Mouse (Mus musculus) forebrain, embryonic 15.5 days (tissue): ENCODE data around the gene Agbl1. TPM values are rescaled to one million over a fixed set of nuclear protein-coding genes. Genes with fewer than 3 reads are reported as not detected.
"Not testable (repeated sequence)": the region's sequence is repeated elsewhere in the genome, so short reads cannot be mapped to it uniquely, and the experiment has no call there.

ENCODE experiments used
- ATAC-seq: fragments of 200-750 bp; cut with Nextera tagmentation; replicated peaks from 2 replicates; pipeline ENCODE4 v1.8.0; 2017; ENCODE audit warnings: mild to moderate bottlenecking, moderate TSS enrichment, moderate library complexity
- H3K27ac ChIP-seq: fragments of 300-500 bp; sonication (generic); replicated peaks from 2 replicates; pipeline ENCODE4 v1.5.1; 2015; ENCODE audit warnings: mild to moderate bottlenecking, inconsistent platforms
- H3K27me3 ChIP-seq: fragments of 300-500 bp; sonication (generic); 2 replicates; pipeline ENCODE4 v1.6.1; 2015; ENCODE audit warnings: inconsistent platforms
- H3K36me3 ChIP-seq: fragments of 300-500 bp; sonication (generic); 2 replicates; pipeline ENCODE4 v1.6.1; 2015; ENCODE audit warnings: mild to moderate bottlenecking, inconsistent platforms
- H3K4me1 ChIP-seq: fragments of 300-500 bp; sonication (generic); 2 replicates; pipeline ENCODE4 v1.6.1; 2015; ENCODE audit warnings: inconsistent platforms
- H3K4me2 ChIP-seq: fragments of 300-500 bp; sonication (generic); replicated peaks from 2 replicates; pipeline ENCODE4 v1.6.1; 2015; ENCODE audit warnings: mild to moderate bottlenecking, inconsistent platforms
- H3K4me3 ChIP-seq: fragments of 300-500 bp; sonication (generic); 2 replicates; pipeline ENCODE4 v1.5.1; 2015; ENCODE audit warnings: mild to moderate bottlenecking, inconsistent platforms
- H3K9ac ChIP-seq: fragments of 300-500 bp; sonication (generic); replicated peaks from 2 replicates; pipeline ENCODE4 v1.6.1; 2015; ENCODE audit warnings: mild to moderate bottlenecking, inconsistent platforms
- H3K9me3 ChIP-seq: fragments of 300-500 bp; sonication (generic); 2 replicates; pipeline ENCODE4 v1.6.1; 2016; ENCODE audit warnings: inconsistent platforms
- WGBS: fragments of 180-500 bp; shearing (Covaris S2); methylation state at CpG from one replicate; pipeline ENCODE4 v1.1.7; 2015; ENCODE audit warnings: mixed read lengths; 5-methylcytosine and 5-hydroxymethylcytosine counted together
- polyA plus RNA-seq: library from polyadenylated mRNA; unstranded; fragments of >200 nt; fragmentation: Nextera tagmentation; extraction: Ambion mirVana; gene quantifications from 2 replicates; pipeline ENCODE4 v1.2.1, GENCODE M21; 2015

Gene Agbl1
- polyA plus RNA-seq = 0.20 and 0.24 TPM in 2 replicates

DNA sequence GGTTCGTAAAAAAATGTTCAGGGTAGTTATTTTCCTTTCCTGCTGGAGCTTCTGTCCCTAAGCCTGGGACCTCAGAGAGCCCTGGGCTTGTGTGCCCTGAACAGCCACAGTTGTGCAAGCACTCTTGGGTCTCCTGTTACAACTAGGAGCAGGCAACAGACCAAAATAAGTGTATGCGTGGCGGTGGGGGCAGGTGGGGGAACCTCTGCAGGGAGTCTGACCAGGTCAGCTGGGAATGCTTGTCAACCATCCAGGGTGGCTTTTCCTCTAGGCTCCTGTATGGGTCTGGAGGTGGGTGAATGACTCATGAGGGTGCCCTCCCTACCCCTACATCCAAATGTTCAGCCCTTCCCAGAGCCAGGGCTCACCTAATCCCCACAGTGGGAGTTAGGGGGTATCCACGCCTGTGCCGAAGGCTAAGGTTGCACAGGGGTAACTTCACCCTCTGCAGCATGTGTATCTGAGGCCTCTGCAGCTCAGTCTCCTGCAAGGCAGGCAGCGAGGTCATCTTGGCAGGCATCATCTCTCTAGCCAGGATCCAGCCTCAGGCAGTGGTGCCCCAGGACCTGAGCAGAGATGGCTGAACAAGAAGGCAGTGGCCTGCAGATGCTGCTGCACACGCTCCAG, at the start of gene Agbl1:
TSS of gene Agbl1 (plus strand) at position 577 of the 627 bp plus-strand sequence.
- 64% methylated on average over 7 of the region's 7 CpGs for WGBS
- ATAC-seq = no peak
- no peaks in the 10 kb centered on the region for H3K27me3 ChIP-seq
- no peaks in the 10 kb centered on the region for H3K4me1 ChIP-seq
- no peak within 1 kb of the TSS for H3K9ac ChIP-seq
- no peak within 1 kb of the TSS for H3K4me2 ChIP-seq
- H3K36me3 ChIP-seq = no peaks in the 10 kb centered on the region
- H3K9me3 ChIP-seq = no peaks in the 10 kb centered on the region
- no peak within 1 kb of the TSS for H3K4me3 ChIP-seq
- H3K27ac ChIP-seq = no peak within 1 kb of the TSS

DNA sequence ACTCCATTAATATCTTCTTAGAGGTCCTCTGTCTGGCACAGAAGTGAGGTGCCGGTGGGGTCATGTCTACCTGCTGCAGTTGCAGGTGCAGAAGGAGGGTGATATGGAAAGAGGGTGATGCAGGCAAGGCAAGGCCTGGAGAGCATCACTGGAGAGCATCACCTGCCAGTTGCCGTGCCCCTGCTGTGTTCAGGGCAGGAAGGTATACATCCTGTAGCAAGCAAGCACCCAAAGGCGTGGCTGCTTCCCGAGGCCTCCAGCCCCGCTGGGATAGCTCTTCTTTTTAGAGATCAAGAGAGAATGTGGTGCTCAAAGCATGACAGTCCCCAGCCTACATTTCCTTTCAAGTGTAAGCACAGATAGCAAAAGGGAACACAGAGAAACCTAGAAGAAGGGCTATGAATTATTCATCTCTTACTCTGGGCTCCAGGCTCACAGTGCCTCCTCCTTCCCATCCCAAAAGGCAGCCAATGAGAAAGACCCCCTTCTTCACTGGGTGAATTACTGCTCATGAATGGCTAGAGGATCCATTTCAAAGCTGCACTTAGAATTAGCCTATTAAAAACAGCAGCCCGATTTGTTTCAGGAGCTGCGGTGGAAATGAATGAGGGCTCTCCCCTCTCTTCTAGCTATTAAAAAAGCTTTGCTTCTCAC, 44.6 kb upstream of the Agbl1 start:
- H3K27ac ChIP-seq = peak overlapping the region; percentile 79
- H3K4me1 ChIP-seq = peaks cover 24% of the 10 kb centered on the region
- no peaks in the 10 kb centered on the region for H3K9me3 ChIP-seq
- H3K27me3 ChIP-seq = no peaks in the 10 kb centered on the region
- peak; percentile 97 for ATAC-seq
- no peaks in the 10 kb centered on the region for H3K36me3 ChIP-seq
- peak overlapping the region; percentile 20 for H3K4me3 ChIP-seq
- H3K4me2 ChIP-seq = peak overlapping the region; percentile 35
- H3K9ac ChIP-seq = no peak overlapping the region
- WGBS = 16% methylated on average over 7 of the region's 7 CpGs

DNA sequence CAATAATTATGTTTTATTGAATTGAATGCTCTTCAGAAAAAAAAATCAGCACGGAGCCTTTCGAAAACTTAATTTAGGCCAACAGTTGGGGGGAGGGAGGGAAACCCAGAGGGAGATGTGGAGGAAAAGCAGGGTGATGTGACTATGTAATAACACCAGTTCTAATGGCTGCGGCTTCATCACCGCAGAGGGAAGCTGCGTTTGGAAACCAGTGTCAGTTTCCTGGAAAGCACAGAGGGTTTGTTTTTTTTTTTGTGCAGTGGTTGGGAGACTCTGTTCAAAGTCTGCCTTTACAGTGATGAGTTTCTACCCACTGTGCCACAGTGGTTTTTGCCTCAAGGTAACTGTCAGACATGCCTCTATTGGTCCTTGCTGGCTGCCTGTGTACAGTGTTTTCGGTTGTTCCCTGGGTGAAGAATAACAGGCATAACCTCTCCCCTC, 44.0 kb upstream of the Agbl1 start:
- Histone ChIP-seq H3K9ac (no peak overlapping the region), H3K27me3 (no peaks in the 10 kb centered on the region)

DNA sequence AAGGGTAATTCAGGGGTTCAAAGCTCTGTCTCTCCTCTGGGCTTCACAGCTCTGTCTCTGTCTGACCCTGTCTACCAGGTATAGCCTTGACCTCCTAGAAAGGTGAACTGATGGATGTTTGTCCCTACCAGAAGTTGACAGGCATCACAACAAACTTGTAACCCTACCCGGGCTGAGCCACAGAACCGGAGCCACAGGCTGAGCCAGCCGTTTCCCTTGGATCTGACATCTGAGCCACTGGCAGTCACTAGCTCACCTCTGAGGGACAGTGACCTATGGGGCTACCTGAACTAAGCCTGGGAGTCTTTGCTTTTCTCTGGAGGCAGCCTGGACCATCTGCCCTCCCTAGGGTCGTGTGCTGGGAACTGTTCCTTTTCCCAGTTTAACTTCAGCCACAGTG, 11.1 kb upstream of the Agbl1 start:
- H3K4me2 ChIP-seq = no peak overlapping the region
- H3K27ac ChIP-seq = no peak overlapping the region
- ATAC-seq = no peak
- no peaks in the 10 kb centered on the region for H3K27me3 ChIP-seq
- 0 out of 2 replicates have a peak, but pooled peaks cover 6% of the 10 kb centered on the region for H3K4me1 ChIP-seq
- no peak overlapping the region for H3K4me3 ChIP-seq
- no peak overlapping the region for H3K9ac ChIP-seq
- no peaks in the 10 kb centered on the region for H3K9me3 ChIP-seq
- WGBS = 77% methylated on average over 4 of the region's 4 CpGs
- H3K36me3 ChIP-seq = no peaks in the 10 kb centered on the region

More for the DNA sequence above, 44.0 kb upstream of the Agbl1 start:
- Histone ChIP-seq H3K4me3 (peak overlapping the region; percentile 20), H3K27ac (peak overlapping the region; percentile 79), H3K9me3 (no peaks in the 10 kb centered on the region), H3K4me1 (peaks cover 27% of the 10 kb centered on the region), H3K4me2 (peak overlapping the region; percentile 35), H3K36me3 (no peaks in the 10 kb centered on the region)
- ATAC-seq = peak; percentile 71
- 2% methylated on average over 6 of the region's 6 CpGs for WGBS

DNA sequence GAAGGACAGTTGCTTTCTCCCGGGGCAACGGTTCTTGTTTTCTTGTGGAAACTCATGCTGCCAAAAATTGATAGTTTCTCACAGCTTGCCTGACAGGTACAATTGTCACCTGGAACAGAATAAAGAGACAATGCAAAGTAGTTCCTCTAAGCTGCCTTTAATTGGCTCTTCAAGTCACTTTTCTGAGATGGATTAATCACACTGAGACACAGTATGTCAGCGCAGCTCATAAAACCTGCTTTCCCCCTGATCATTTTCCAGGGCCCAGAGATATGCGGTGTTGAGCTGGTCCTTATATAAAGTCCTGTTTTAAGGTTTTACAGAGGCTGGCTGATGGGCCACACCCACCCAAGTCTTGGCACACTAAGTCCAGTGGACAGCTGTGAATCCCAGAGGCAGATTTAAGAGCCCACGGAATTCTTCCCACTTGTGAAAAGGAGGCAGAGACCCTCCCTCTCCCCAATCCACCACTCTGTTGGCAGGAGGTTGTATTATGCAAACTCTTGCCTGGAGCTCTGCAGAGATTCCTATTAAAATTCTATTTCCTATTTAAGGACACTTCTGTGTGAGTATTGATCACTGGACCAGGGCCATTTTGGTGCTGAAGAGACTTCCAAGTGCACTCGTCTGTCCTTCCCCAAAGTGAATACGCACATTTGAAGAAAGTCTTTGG, 9.8 kb upstream of the Agbl1 start:
- H3K4me3 ChIP-seq = no peak overlapping the region
- no peaks in the 10 kb centered on the region for H3K36me3 ChIP-seq
- no peak overlapping the region for H3K4me2 ChIP-seq
- H3K4me1 ChIP-seq = 0 out of 2 replicates have a peak, but pooled peaks cover 6% of the 10 kb centered on the region
- no peak overlapping the region for H3K9ac ChIP-seq
- 39% methylated on average over 7 of the region's 7 CpGs for WGBS
- H3K9me3 ChIP-seq = no peaks in the 10 kb centered on the region
- no peaks in the 10 kb centered on the region for H3K27me3 ChIP-seq
- 0 out of 2 replicates have a peak, but pooled peaks have one; percentile 43 for ATAC-seq
- H3K27ac ChIP-seq = peak overlapping the region; percentile 47

DNA sequence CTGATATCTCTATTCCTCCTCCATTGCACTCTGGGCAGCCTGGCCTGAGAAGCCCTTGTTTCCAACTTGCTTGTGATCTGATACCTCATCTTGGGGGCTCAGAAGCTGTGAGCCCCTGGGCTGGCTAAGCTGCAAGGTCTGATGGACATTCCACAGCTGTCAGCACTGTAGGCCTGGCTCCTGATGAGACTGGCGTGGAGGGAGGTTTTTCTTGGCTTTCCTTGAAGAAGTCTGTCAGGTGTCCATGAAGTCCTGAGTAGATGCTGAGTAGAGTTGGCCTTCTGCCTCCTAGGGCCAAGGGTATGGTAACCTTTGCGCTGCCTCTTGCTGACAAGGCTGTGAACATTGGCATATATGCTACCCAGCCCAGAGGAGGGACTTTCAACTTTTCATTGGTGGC, 7.0 kb upstream of the Agbl1 start:
- Histone ChIP-seq H3K4me1 (0 out of 2 replicates have a peak, but pooled peaks cover 6% of the 10 kb centered on the region), H3K9me3 (no peaks in the 10 kb centered on the region), H3K36me3 (no peaks in the 10 kb centered on the region), H3K4me2 (no peak overlapping the region), H3K9ac (no peak overlapping the region), H3K27me3 (no peaks in the 10 kb centered on the region), H3K4me3 (no peak overlapping the region), H3K27ac (no peak overlapping the region)
- WGBS = 95% methylated on average over 2 of the region's 2 CpGs
- no peak for ATAC-seq

DNA sequence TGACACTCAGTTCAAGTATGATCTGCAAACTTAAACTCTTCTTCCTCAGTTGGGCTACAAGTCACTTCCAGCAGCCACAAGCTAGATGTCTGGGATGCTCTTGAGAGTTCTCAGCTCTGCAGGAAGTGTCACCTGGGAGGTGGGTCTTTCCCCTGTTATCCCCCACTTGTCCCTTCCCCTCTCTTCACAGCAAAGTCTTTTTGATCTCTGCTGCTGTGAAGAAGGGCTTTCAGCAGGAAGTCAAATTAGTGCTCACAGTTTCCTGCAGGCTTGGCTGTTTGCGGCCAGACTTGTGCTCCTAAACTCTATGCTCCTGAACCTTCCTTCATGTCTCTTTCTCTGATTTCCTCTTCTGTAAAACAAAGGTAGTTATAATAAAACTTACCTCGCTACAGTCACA, 806 bp upstream of the Agbl1 start:
- no peak overlapping the region for H3K9ac ChIP-seq
- no peak for ATAC-seq
- H3K9me3 ChIP-seq = no peaks in the 10 kb centered on the region
- no peak overlapping the region for H3K4me3 ChIP-seq
- H3K4me1 ChIP-seq = no peaks in the 10 kb centered on the region
- H3K27me3 ChIP-seq = no peaks in the 10 kb centered on the region
- no peak overlapping the region for H3K4me2 ChIP-seq
- H3K36me3 ChIP-seq = no peaks in the 10 kb centered on the region
- H3K27ac ChIP-seq = no peak overlapping the region
- WGBS = 68% methylated on average over 2 of the region's 2 CpGs

DNA sequence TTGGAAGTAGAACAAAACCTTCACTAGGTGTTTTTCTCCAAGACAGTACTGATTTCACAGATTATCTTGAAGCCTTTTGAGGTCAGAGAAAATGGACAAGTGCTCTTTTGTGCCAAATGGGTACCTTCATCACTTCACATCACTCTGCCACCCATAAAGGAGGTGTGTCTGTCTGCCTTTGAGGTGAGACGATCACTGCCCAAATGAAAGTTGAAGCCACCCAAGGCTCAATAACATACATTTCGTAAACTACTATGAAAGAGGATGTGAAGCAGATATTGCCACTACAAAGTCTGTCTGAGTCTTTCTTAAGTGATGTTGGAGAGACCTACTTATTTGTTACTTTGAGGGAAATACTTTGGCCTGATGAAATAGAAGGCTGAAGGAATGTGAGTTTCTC, 4.6 kb downstream of the Agbl1 start:
- H3K27me3 ChIP-seq = no peaks in the 10 kb centered on the region
- 92% methylated on average over 2 of the region's 2 CpGs for WGBS
- no peaks in the 10 kb centered on the region for H3K4me1 ChIP-seq
- no peak overlapping the region for H3K9ac ChIP-seq
- no peak overlapping the region for H3K4me3 ChIP-seq
- H3K36me3 ChIP-seq = no peaks in the 10 kb centered on the region
- H3K4me2 ChIP-seq = no peak overlapping the region
- no peak for ATAC-seq
- no peak overlapping the region for H3K27ac ChIP-seq
- H3K9me3 ChIP-seq = no peaks in the 10 kb centered on the region

DNA sequence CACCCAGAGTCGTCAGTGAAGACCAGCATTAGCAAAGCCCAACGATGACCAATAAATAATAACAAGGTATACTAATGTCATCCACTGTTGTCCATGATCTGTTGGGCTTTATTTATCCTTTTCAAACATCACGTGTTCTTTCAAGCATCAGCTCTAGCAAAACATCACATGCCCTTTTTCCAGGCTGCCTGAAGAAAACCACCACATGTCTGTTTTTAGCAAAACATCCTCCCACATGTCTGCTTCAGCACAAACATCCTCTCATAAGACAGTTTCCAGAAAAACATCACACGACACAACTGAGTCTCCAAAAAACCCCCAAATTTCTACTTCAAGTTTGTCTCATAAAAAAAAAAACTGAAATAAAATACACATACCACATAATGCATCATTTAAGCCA, 7.8 kb downstream of the Agbl1 start:
- no peak overlapping the region for H3K4me2 ChIP-seq
- H3K27me3 ChIP-seq = no peaks in the 10 kb centered on the region
- H3K36me3 ChIP-seq = no peaks in the 10 kb centered on the region
- no peak overlapping the region for H3K27ac ChIP-seq
- no peaks in the 10 kb centered on the region for H3K9me3 ChIP-seq
- no peak overlapping the region for H3K4me3 ChIP-seq
- no peaks in the 10 kb centered on the region for H3K4me1 ChIP-seq
- 88% methylated on average over 4 of the region's 4 CpGs for WGBS
- no peak for ATAC-seq
- no peak overlapping the region for H3K9ac ChIP-seq

DNA sequence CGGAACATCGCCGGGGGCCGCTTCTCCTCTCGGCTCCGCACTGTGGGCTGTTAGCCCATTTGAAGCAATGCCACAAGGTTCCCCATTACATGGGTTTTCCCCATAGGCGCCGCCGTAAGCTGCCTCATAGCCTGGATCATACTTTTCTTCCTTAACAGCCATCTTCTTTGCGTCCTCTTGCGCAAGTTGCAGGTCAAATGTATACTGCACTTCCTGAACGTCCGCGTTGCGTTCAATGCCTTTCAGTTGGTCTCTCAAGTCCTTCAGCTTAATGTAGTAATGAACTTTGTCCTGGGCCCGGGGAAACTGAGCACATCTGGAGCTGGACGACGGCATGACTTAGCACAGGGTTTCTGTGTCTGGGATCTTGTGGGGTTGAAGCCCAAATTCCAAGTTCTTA, 15.2 kb downstream of the Agbl1 start:
- H3K27me3 ChIP-seq, H3K4me3 ChIP-seq, H3K9ac ChIP-seq, H3K4me1 ChIP-seq, H3K9me3 ChIP-seq, H3K27ac ChIP-seq, H3K4me2 ChIP-seq, ATAC-seq, H3K36me3 ChIP-seq: not testable (repeated sequence)
- 98% methylated on average over 18 of the region's 18 CpGs for WGBS

DNA sequence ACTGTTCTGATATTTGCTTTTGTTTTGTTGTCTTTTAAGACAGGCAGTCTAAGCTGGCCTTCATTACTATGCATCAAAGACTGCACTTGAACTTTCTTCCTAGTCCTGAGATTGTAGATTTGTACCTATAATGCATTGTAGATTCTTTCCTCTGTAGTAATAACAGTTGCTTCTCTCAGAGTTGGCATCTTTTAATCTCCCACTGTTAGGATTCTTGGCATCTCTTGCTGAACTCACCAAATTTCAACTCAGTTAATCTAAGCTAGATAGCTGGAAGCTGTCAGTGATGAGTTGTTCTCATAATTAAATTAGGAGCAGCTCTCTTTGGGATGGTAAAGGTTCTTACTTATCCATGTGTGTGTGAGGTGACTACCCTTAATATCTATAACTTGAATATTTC, 45.4 kb downstream of the Agbl1 start:
- Histone ChIP-seq H3K9me3 (no peaks in the 10 kb centered on the region), H3K27ac (no peak overlapping the region), H3K4me3 (no peak overlapping the region), H3K27me3 (no peaks in the 10 kb centered on the region), H3K9ac (no peak overlapping the region), H3K4me2 (no peak overlapping the region), H3K36me3 (no peaks in the 10 kb centered on the region), H3K4me1 (no peaks in the 10 kb centered on the region)
- no peak for ATAC-seq

DNA sequence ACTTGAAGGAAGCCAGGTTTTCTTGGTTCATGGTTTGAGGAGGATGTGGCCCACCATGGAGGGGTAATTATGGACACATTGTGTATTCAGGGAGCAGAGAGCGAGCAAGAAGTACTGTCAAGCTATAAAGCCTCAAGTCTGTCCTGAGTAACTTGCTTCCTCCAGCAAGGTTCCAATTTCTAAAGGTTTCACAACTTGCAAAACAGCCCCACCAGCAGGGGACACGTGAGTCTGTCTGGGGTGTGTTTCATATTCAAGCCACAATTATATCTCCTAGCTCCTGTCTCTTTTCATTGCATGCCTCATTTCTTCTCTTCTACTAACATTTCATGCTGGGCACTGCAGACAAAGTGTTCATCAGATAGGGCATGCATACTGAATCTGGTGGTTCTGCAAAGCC, 53.1 kb downstream of the Agbl1 start:
- no peak overlapping the region for H3K4me3 ChIP-seq
- no peaks in the 10 kb centered on the region for H3K9me3 ChIP-seq
- H3K27me3 ChIP-seq = no peaks in the 10 kb centered on the region
- 55% methylated on average over 2 of the region's 2 CpGs for WGBS
- H3K4me1 ChIP-seq = no peaks in the 10 kb centered on the region
- H3K9ac ChIP-seq = no peak overlapping the region
- H3K4me2 ChIP-seq = no peak overlapping the region
- ATAC-seq = no peak
- H3K27ac ChIP-seq = no peak overlapping the region
- H3K36me3 ChIP-seq = no peaks in the 10 kb centered on the region
